Mouse (Mus musculus) spleen, embryonic (tissue): ENCODE results near the gene Klhl8.

Experiments used
- CTCF ChIA-PET: fragments of 350-600 bp; sonication (Branson Sonifier 250); formaldehyde crosslinking; loops from one replicate; lab custom pipeline; 2022; lab: Charles Lee

The Klhl8 gene

GRCm38 (mm10) chr5:103916595-103917356 is 5.7 kb upstream of the Klhl8 start:
- CTCF ChIA-PET = no interaction called here

- CTCF ChIA-PET = no interaction called here
These were observed 3.5 kb upstream of the Klhl8 start for GRCm38 (mm10) chr5:103914335-103915226.

- CTCF ChIA-PET = no interaction called here
These were observed 2.1 kb upstream of the Klhl8 start for GRCm38 (mm10) chr5:103913150-103913549.

- CTCF ChIA-PET = interaction anchor here (0.6 to 0.8 kb wide), 2 partner anchors 17 to 1431 kb away, joined by 3 read pairs; no protein-coding TSS in a partner anchor
These were observed 496 bp upstream of the Klhl8 start for GRCm38 (mm10) chr5:103911555-103911954.

- CTCF ChIA-PET = interaction anchor here (0.6 kb wide), 1 partner anchor 214 kb away, joined by 3 read pairs; no protein-coding TSS in a partner anchor
These were observed 903 bp downstream of the Klhl8 start for GRCm38 (mm10) chr5:103910156-103910555.

- CTCF ChIA-PET = no interaction called here
These were observed 1.6 kb downstream of the Klhl8 start for GRCm38 (mm10) chr5:103909466-103909865.

GRCm38 (mm10) chr5:103908851-103909250 is 2.2 kb downstream of the Klhl8 start:
- CTCF ChIA-PET = no interaction called here

- CTCF ChIA-PET = interaction anchor here (0.6 kb wide), 1 partner anchor 212 kb away, joined by 10 read pairs; no protein-coding TSS in a partner anchor
These were observed 3.2 kb downstream of the Klhl8 start for GRCm38 (mm10) chr5:103907844-103908243.

- CTCF ChIA-PET = no interaction called here
These were observed 4.9 kb downstream of the Klhl8 start for GRCm38 (mm10) chr5:103906173-103906572.

- CTCF ChIA-PET = no interaction called here
These were observed 12.7 kb downstream of the Klhl8 start for GRCm38 (mm10) chr5:103898310-103898709.

- CTCF ChIA-PET = no interaction called here
These were observed 21.3 kb downstream of the Klhl8 start for GRCm38 (mm10) chr5:103889766-103890165.

- CTCF ChIA-PET = no interaction called here
These were observed 47.3 kb downstream of the Klhl8 start for GRCm38 (mm10) chr5:103863759-103864158.

GRCm38 (mm10) chr5:103860622-103861021 is 50.4 kb downstream of the Klhl8 start:
- CTCF ChIA-PET = no interaction called here

GRCm38 (mm10) chr5:103857151-103857550 is 53.9 kb downstream of the Klhl8 start:
- CTCF ChIA-PET = interaction anchor here (0.6 kb wide), 1 partner anchor 108 kb away, joined by 11 read pairs; no protein-coding TSS in a partner anchor

GRCm38 (mm10) chr5:103856286-103857009 is 54.6 kb downstream of the Klhl8 start:
- CTCF ChIA-PET = interaction anchor here (0.6 kb wide), 1 partner anchor 107 kb away, joined by 11 read pairs; no protein-coding TSS in a partner anchor

GRCm38 (mm10) chr5:103855483-103856211 is 55.4 kb downstream of the Klhl8 start:
- CTCF ChIA-PET = no interaction called here

- CTCF ChIA-PET = no interaction called here
These were observed 56.3 kb downstream of the Klhl8 start for GRCm38 (mm10) chr5:103854807-103855194.

- CTCF ChIA-PET = no interaction called here
These were observed 56.8 kb downstream of the Klhl8 start for GRCm38 (mm10) chr5:103854041-103854806.

GRCm38 (mm10) chr5:103852756-103853549 is 58.1 kb downstream of the Klhl8 start:
- CTCF ChIA-PET = no interaction called here
